Mouse (Mus musculus): Measurements from ENCODE around the gene Ppif. TPM values are rescaled to one million over a fixed set of nuclear protein-coding genes. Genes with fewer than 3 reads are reported as not detected.

Ppif gene
- total RNA-seq, 2 experiments from 2014 or later: 55.8 to 159 TPM

GRCm38 (mm10) chr14:25693271-25693887 is 575 bp upstream of the Ppif start:
- ATAC-seq (replicated peaks; ENCODE audit: low FRiP score, low TSS enrichment, poor library complexity, severe bottlenecking): peak; percentile 14

- ATAC-seq (replicated peaks; ENCODE audit: low FRiP score, low TSS enrichment, poor library complexity, severe bottlenecking): no peak
Measured at GRCm38 (mm10) chr14:25694569-25694897, 579 bp downstream of the Ppif start.

- peak; percentile 79 for ATAC-seq (replicated peaks; ENCODE audit: low FRiP score, low TSS enrichment, poor library complexity, severe bottlenecking)
Measured at GRCm38 (mm10) chr14:25695059-25695458, 1.1 kb downstream of the Ppif start.

GRCm38 (mm10) chr14:25696356-25696755 is 2.4 kb downstream of the Ppif start:
- no peak for ATAC-seq (replicated peaks; ENCODE audit: low FRiP score, low TSS enrichment, poor library complexity, severe bottlenecking)

- ATAC-seq (replicated peaks; ENCODE audit: low FRiP score, low TSS enrichment, poor library complexity, severe bottlenecking): peak; percentile 71; the same call in 1 of the 2 replicates
Measured at GRCm38 (mm10) chr14:25701986-25702385, 8.0 kb downstream of the Ppif start.

- no peak for ATAC-seq (replicated peaks; ENCODE audit: low FRiP score, low TSS enrichment, poor library complexity, severe bottlenecking)
Measured at GRCm38 (mm10) chr14:25707691-25708181, 13.8 kb downstream of the Ppif start.

GRCm38 (mm10) chr14:25708451-25708850 is 14.5 kb downstream of the Ppif start:
- ATAC-seq (replicated peaks; ENCODE audit: low FRiP score, low TSS enrichment, poor library complexity, severe bottlenecking): no peak

- ATAC-seq (replicated peaks; ENCODE audit: low FRiP score, low TSS enrichment, poor library complexity, severe bottlenecking): no peak
Measured at GRCm38 (mm10) chr14:25708917-25709316, 15.0 kb downstream of the Ppif start.

GRCm38 (mm10) chr14:25710073-25710472 is 16.1 kb downstream of the Ppif start:
- ATAC-seq (replicated peaks; ENCODE audit: low FRiP score, low TSS enrichment, poor library complexity, severe bottlenecking): peak; percentile 71

- ATAC-seq (replicated peaks; ENCODE audit: low FRiP score, low TSS enrichment, poor library complexity, severe bottlenecking): no peak
Measured at GRCm38 (mm10) chr14:25710681-25711080, 16.7 kb downstream of the Ppif start.

- ATAC-seq (replicated peaks; ENCODE audit: low FRiP score, low TSS enrichment, poor library complexity, severe bottlenecking): no peak
Measured at GRCm38 (mm10) chr14:25711177-25711576, 17.2 kb downstream of the Ppif start.

GRCm38 (mm10) chr14:25711602-25712001 is 17.6 kb downstream of the Ppif start:
- ATAC-seq (replicated peaks; ENCODE audit: low FRiP score, low TSS enrichment, poor library complexity, severe bottlenecking): no peak

- no peak for ATAC-seq (replicated peaks; ENCODE audit: low FRiP score, low TSS enrichment, poor library complexity, severe bottlenecking)
Measured at GRCm38 (mm10) chr14:25713443-25713842, 19.5 kb downstream of the Ppif start.

GRCm38 (mm10) chr14:25716528-25716927 is 22.6 kb downstream of the Ppif start:
- ATAC-seq (replicated peaks; ENCODE audit: low FRiP score, low TSS enrichment, poor library complexity, severe bottlenecking): no peak

GRCm38 (mm10) chr14:25717718-25718117 is 23.8 kb downstream of the Ppif start:
- no peak for ATAC-seq (replicated peaks; ENCODE audit: low FRiP score, low TSS enrichment, poor library complexity, severe bottlenecking)

- no peak for ATAC-seq (replicated peaks; ENCODE audit: low FRiP score, low TSS enrichment, poor library complexity, severe bottlenecking)
Measured at GRCm38 (mm10) chr14:25718471-25718870, 24.5 kb downstream of the Ppif start.

GRCm38 (mm10) chr14:25719371-25719770 is 25.4 kb downstream of the Ppif start:
- ATAC-seq (replicated peaks; ENCODE audit: low FRiP score, low TSS enrichment, poor library complexity, severe bottlenecking): peak; percentile 81

- ATAC-seq (replicated peaks; ENCODE audit: low FRiP score, low TSS enrichment, poor library complexity, severe bottlenecking): no peak
Measured at GRCm38 (mm10) chr14:25720962-25721707, 27.2 kb downstream of the Ppif start.

GRCm38 (mm10) chr14:25725032-25725497 is 31.1 kb downstream of the Ppif start:
- ATAC-seq (replicated peaks; ENCODE audit: low FRiP score, low TSS enrichment, poor library complexity, severe bottlenecking): peak; percentile 43; the same call in 1 of the 2 replicates

GRCm38 (mm10) chr14:25725690-25726089 is 31.7 kb downstream of the Ppif start:
- no peak for ATAC-seq (replicated peaks; ENCODE audit: low FRiP score, low TSS enrichment, poor library complexity, severe bottlenecking)
